Mouse (Mus musculus) thymus, postnatal 4 days (tissue): ENCODE data around the gene Hsd3b7.
"Not testable (repeated sequence)": the region's sequence is repeated elsewhere in the genome, so short reads cannot be mapped to it uniquely, and the experiment has no call there.

Experiments used
- DNase-seq: peaks from one replicate; pipeline ENCODE4 v3.0.0; 2021

Gene Hsd3b7

GRCm38 (mm10) chr7:127817776-127818175 lies 17.4 kb downstream of the Hsd3b7 start:
- no peak for DNase-seq

- no peak for DNase-seq
These were observed 20.6 kb downstream of the Hsd3b7 start for GRCm38 (mm10) chr7:127820836-127821509.

GRCm38 (mm10) chr7:127822494-127822893 lies 22.1 kb downstream of the Hsd3b7 start:
- no peak for DNase-seq

GRCm38 (mm10) chr7:127823236-127824171 lies 23.1 kb downstream of the Hsd3b7 start:
- no peak for DNase-seq

GRCm38 (mm10) chr7:127824176-127824871 lies 23.9 kb downstream of the Hsd3b7 start, which contains the start of the genes Stx4a and Stx1b:
Gene Stx4a, plus strand, starts transcription at chr7:127824294.
Gene Stx1b, minus strand, starts transcription at chr7:127824549.
- peak; percentile 55 for DNase-seq

DNA sequence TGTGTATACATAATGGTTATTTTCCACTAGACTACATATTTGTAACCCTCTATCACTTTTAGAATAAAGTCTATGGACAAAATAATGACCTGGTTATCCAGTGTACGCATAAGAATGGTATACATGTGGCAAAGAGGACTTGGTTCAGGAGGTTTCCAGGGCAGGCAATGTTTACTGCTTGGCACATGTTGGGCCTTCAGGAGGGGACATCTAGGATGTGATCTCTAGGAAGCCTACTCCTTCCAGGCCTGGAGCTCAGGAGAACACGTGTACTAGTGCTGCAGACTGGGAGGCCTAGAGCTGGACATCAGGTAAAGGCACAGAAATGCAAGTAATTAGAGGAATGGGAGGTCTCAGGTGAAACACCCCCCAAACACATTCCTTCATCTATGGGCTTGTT lies 35.1 kb downstream of the Hsd3b7 start:
- DNase-seq: no peak

DNA sequence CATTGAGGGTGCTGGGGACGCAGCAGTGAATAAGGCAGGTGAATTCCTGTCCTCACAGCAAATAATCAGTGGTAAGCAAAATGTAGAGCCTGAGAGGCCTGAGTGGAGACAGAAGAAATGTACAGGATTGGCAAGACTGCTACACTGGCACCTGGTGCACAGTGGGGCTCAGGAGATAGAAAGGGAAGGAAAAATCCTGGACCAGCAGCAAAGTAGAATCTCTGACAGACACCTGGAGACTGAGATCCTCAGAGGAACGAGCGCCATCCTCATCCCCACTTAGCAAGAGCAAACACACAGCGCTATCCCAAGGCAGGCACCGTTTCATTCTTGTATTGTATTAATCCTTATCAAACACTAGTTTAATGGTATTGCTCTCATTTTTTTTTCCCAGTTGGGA lies 37.1 kb downstream of the Hsd3b7 start:
- DNase-seq: no peak

DNA sequence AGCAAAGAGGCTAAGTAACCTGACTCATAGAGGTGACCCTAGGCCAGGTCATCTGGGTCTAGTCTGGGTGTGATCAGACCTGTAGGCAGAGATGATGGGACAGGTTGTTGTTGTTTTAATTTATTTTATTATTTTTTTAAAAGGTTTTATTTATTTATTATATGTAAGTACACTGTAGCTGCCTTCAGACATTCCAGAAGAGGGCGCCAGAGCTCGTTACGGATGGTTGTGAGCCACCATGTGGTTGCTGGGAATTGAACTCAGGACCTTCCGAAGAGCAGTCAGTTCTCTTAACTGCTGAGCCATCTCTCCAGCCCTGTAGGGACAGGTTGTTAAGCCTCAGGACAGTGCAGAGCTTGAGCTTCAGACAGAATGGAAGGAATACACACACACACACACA lies 37.5 kb downstream of the Hsd3b7 start:
- DNase-seq: not testable (repeated sequence)

DNA sequence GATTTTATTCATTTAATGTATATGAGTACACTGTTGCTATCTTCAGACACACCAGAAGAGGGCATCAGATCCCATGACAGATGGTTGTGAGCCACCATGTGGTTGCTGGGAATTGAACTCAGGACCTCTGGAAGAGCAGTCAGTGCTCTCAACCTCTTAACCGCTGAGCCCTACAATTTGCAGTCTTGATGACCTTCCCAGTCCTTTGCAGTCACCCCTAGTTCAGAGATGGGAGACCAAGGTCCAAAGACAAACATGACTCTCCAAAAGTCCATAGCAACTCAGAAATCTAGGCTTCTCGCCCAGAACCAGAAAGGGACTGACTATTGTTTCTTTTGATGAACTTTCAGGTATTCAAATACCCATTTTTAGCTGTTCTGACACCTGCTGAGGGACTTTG lies 39.6 kb downstream of the Hsd3b7 start:
- DNase-seq: not testable (repeated sequence)

DNA sequence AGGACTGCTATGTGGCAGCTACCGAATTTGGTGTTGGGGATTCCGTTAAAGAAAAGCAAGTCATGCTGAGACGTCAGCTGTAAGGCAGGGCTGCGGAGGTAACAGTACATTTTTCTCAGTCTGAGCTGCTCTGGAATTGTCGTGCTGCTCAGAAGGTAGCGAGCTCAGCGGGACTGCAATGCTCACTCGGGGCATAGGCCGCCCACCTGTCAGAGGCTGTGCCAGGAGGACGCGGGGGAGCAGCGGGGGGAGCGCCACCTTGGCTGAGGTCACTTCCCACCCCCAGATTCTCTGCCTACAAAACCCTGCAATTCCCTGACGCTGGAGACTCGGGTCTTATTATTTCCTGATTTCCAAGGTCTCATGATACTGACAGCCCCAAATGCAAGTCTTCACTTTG lies 40.5 kb downstream of the Hsd3b7 start:
- peak; percentile 80 for DNase-seq

- DNase-seq: peak; percentile 93
These were observed 41.1 kb downstream of the Hsd3b7 start for GRCm38 (mm10) chr7:127841340-127842000.

DNA sequence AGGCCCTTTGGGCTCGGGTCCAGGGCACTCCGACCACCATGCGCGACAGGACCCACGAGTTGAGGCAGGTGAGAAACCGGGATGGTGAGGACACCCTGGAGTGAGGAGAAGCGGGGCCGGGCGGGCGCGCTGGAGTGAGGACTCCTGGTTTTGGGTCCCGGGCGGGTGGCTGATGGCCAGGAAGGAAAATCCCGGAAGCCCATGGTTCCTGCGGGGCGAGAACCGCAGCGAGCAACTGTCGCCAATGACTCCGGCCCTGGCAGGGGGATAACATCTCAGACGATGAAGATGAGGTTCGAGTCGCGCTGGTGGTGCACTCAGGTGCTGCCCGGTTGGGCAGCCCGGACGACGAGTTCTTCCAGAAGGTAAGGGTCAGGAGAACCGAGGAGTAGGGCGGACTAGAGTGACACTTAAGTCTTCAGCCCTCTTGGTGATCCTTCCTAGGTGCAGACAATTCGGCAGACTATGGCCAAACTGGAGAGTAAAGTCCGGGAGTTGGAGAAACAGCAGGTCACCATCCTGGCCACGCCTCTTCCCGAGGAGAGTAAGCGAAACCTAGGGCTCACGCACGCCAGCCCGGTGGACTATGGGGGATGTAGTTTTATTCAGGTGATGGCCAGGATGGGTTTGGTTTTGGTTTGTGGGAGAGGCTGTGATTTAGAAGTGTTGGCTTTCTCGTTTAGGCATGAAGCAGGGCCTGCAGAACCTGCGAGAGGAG lies 41.8 kb downstream of the Hsd3b7 start:
- DNase-seq: peak; percentile 82

DNA sequence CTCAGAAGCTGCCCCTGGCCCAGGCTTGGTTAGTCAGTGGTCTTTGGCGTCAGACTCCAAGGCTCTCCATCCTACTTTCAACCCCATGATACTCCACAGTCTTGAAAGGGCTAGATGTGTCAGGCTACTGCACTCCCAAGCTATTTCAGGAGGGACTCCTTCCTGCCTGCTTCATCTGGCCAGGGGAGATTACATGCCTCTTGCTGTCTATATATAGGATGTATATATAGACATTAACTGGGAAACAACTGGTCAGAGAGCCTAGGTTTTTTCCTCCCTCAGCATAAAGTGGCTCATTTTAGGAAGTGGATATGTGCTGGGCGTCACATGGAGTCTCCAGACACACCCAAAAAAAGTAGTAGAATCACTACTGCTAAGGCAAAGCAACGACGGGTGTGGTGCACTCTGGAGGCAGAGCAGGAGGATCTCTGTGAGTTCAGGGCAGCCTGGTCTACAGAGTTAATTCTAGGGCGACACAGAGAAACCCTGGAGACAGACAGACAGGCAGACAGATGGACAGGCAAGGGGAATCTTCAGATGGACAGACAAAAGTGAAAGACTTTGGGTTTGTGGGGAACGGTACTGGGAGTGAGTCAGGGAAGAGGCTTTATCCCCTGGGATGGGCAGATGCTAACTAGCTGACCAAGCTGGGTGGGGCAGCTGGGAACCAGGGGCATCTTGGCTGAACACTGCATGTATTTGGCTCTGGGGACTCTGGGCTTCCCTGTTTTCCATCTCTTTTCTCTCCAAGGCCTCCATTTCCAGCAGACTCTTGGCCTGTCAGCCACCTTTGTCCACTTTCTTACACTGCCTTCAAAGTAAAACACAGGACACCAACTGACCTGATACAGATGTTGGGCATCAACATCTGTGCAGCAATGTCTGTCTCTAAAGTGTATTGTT lies 49.8 kb downstream of the Hsd3b7 start:
- DNase-seq: no peak

DNA sequence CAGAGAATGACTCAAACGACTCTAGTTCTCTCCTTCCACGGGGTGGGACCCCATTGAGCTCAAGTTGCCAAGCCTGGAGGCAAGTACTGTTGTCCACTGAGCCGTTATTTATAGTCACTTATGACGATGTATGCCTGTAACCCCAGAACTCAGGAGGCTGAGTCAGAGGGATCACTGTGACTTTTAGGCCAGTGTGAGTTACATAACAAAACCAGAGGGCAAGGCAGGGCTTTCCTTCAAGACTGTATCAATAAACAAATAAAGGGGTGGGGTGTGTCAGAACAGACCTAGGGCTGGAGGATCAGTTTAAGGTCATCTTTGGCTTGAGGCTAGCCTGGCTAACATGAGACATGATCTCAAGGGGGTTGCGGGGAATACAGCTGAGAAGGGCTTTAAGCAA lies 50.5 kb downstream of the Hsd3b7 start:
- no peak for DNase-seq
